13 mouse cellular contexts compared by ENCODE assay signal in genomic region chr3:40491742-40492141, GRCm38 (mm10). TPM values are rescaled to one million over a fixed set of nuclear protein-coding genes. Genes with fewer than 3 reads are reported as not detected.
DNase-seq lines count a peak whose midpoint lies in the region; ATAC-seq and TF ChIP-seq lines count a peak whose summit lies in the region.
"Had no signal": no experiment of that assay in that cellular context is flagged by ENCODE, and none has a peak within 500 bp of the region (broad histone marks: within the 10 kb centered on the region; RNA-seq: fewer than 3 reads in every experiment).

No protein-coding gene starts in this region.

- peak; percentile 19; the same call in 1 of the 2 replicates for TF ChIP-seq CTCF in left cerebral cortex, adult 2 months (IDR thresholded peaks at IDR 0.05)

- H3K27me3 ChIP-seq in hindbrain, embryonic 14.5 days (ENCODE audit: control insufficient read depth, insufficient read depth, low read length) = no peaks in the 10 kb centered on the region

- WGBS in hindbrain, embryonic 14.5 days = 84% methylated on average over 3 of the region's 3 CpGs

- DNase-seq in left cerebral cortex, adult 2 months (ENCODE audit: extremely low spot score in 1 of 2, low spot score in 2 of 2) = no peak
- DNase-seq in left cerebral cortex, postnatal 25 days (ENCODE audit: low spot score in 2 of 2) = no peak
- peak; percentile 39 for DNase-seq in thymus, postnatal 4 days
- DNase-seq in thymus, postnatal 0 days (ENCODE audit: low spot score) = no peak
- DNase-seq in ZHBTc4 (ENCODE audit: low read depth, low spot score) = peak; percentile 57
- no peak for DNase-seq in hindbrain, embryonic 14.5 days (ENCODE audit: low spot score)
- DNase-seq in cerebellum, adult 11-12 months = no peak
- DNase-seq: cerebellum, postnatal 14 days; kidney, postnatal 4 days; lung, adult 18-20 months; midbrain, embryonic 14.5 days; right cerebral cortex, postnatal 4 days had no signal

- H3K9me3 ChIP-seq in hindbrain, embryonic 14.5 days (ENCODE audit: control insufficient read depth, low read length) = no peaks in the 10 kb centered on the region

- H3K4me1 ChIP-seq in hindbrain, embryonic 14.5 days (replicated peaks; ENCODE audit: control insufficient read depth, insufficient read depth, low read length) = no peaks in the 10 kb centered on the region

- no peak overlapping the region for H3K27ac ChIP-seq in left cerebral cortex, adult 2 months
- no peak overlapping the region for H3K27ac ChIP-seq in hindbrain, embryonic 14.5 days

- ATAC-seq in hindbrain, embryonic 14.5 days (ENCODE audit: low FRiP score) = no peak

- H3K4me2 ChIP-seq in hindbrain, embryonic 14.5 days (replicated peaks) = no peak overlapping the region
- H3K4me2 ChIP-seq: heart, embryonic 11.5 days had no signal

- no peaks in the 10 kb centered on the region for H3K36me3 ChIP-seq in hindbrain, embryonic 14.5 days (replicated peaks; ENCODE audit: control insufficient read depth, insufficient read depth)

- H3K9ac ChIP-seq in hindbrain, embryonic 14.5 days = no peak overlapping the region

- intact Hi-C loops in left cerebral cortex, adult 2 months (cut with DNase I) = no loop called here
- intact Hi-C loops in left cerebral cortex, postnatal 25 days (cut with DNase I) = no loop called here

- no peak overlapping the region for H3K4me3 ChIP-seq in left cerebral cortex, adult 2 months
- no peak overlapping the region for H3K4me3 ChIP-seq in hindbrain, embryonic 14.5 days (replicated peaks; ENCODE audit: low read length)

RNA-seq across cellular contexts. Expression of gene Intu, which starts 39.3 kb away (rescaled TPM):
- 1 to 10 TPM; 6.7 to 8.4 TPM for total RNA-seq in left cerebral cortex, adult 2 months (2021)
- 1 to 10 TPM; 6.6 to 6.7 TPM for total RNA-seq in left cerebral cortex, postnatal 25 days (2021)
- 1.2 and 1.5 TPM in 2 replicates for polyA plus RNA-seq in thymus, postnatal 0 days (2015; fragmentation: Nextera tagmentation; extraction: Ambion mirVana)
- 4.1 and 4.7 TPM in 2 replicates for polyA plus RNA-seq in hindbrain, embryonic 14.5 days (2014; fragmentation: Nextera tagmentation; extraction: Ambion mirVana)

Comparison
In these comparisons a context has a peak if more than half of its experiments do, and no peak if none do; other contexts are left out.
1. DNase-seq: peak in thymus, postnatal 4 days (single experiment) and ZHBTc4 (single experiment); none in left cerebral cortex, adult 2 months (0 of 2), left cerebral cortex, postnatal 25 days (0 of 2), thymus, postnatal 0 days (single experiment), hindbrain, embryonic 14.5 days (single experiment) and cerebellum, adult 11-12 months (single experiment).